Mouse (Mus musculus): ENCODE data around the gene Olfr1243. TPM values are rescaled to one million over a fixed set of nuclear protein-coding genes. Genes with fewer than 3 reads are reported as not detected.

Olfr1243 gene
- polyA plus RNA-seq (2015; fragmentation: Nextera tagmentation; extraction: Ambion mirVana), result not detected in 2 replicates

GRCm38 (mm10) chr2:89531387-89531786, at the start of gene Olfr1243:
Gene Olfr1243 (minus strand): TSS chr2:89531487.

GRCm38 (mm10) chr2:89578347-89578746, 47.1 kb upstream of the Olfr1243 start, which contains the start of gene Olfr1245:
Gene Olfr1245 (minus strand): TSS chr2:89578447.

GRCm38 (mm10) chr2:89498235-89498634, 33.1 kb downstream of the Olfr1243 start, which contains the start of gene Olfr1242:
Gene Olfr1242 (minus strand): TSS chr2:89498335.

DNA sequence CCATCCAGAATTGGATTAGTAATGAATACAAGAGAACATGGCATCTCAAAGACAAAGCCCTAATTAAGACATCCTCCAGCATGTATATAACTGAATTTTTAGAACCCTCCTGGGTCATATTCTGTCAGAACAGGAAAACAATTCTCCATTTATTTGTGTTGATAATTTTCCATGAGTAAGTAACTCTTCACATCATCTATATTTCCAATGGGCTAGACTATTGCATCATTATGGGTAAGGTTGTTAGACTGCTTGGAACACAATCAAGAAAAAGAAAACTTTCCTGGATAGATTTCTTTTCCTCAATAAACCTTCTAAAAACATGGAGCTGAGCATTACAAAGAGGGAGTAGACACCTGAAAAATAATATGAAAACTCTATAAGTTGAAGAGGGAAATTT, 44.3 kb downstream of the Olfr1243 start, which contains the start of gene Olfr1241:
Olfr1241 (minus strand) TSS at position 101 of the 400 bp plus-strand sequence.

Other genes starting within 250 kb of the Olfr1243 start
- not detected in 2 replicates for gene Olfr1229, start 243.5 kb downstream of the Olfr1243 start, polyA plus RNA-seq (2015; fragmentation: Nextera tagmentation; extraction: Ambion mirVana)
- not detected in 2 replicates for gene Olfr1230, start 234.2 kb downstream of the Olfr1243 start, polyA plus RNA-seq (2015; fragmentation: Nextera tagmentation; extraction: Ambion mirVana)
- gene Olfr1231, start 224.4 kb downstream of the Olfr1243 start, polyA plus RNA-seq (2015; fragmentation: Nextera tagmentation; extraction: Ambion mirVana), result not detected in 2 replicates
- not detected in 2 replicates for gene Olfr1232, start 201.8 kb downstream of the Olfr1243 start, polyA plus RNA-seq (2015; fragmentation: Nextera tagmentation; extraction: Ambion mirVana)
- gene Olfr1233, start 189.1 kb downstream of the Olfr1243 start, polyA plus RNA-seq (2015; fragmentation: Nextera tagmentation; extraction: Ambion mirVana), result not detected in 2 replicates
- gene Olfr1234, start 166.6 kb downstream of the Olfr1243 start, polyA plus RNA-seq (2015; fragmentation: Nextera tagmentation; extraction: Ambion mirVana), result not detected in 2 replicates
- gene Olfr1238, start 121.8 kb downstream of the Olfr1243 start, polyA plus RNA-seq (2015; fragmentation: Nextera tagmentation; extraction: Ambion mirVana), result not detected in 2 replicates
- not detected in 2 replicates for gene Olfr1239, start 111.1 kb downstream of the Olfr1243 start, polyA plus RNA-seq (2015; fragmentation: Nextera tagmentation; extraction: Ambion mirVana)
- not detected in 2 replicates for gene Olfr1240, start 88.5 kb downstream of the Olfr1243 start, polyA plus RNA-seq (2015; fragmentation: Nextera tagmentation; extraction: Ambion mirVana)
- gene Olfr1241, start 44.4 kb downstream of the Olfr1243 start, polyA plus RNA-seq (2015; fragmentation: Nextera tagmentation; extraction: Ambion mirVana), result not detected in 2 replicates
- not detected in 2 replicates for gene Olfr1242, start 33.2 kb downstream of the Olfr1243 start, polyA plus RNA-seq (2015; fragmentation: Nextera tagmentation; extraction: Ambion mirVana)
- gene Olfr1245, start 47.0 kb upstream of the Olfr1243 start, polyA plus RNA-seq (2015; fragmentation: Nextera tagmentation; extraction: Ambion mirVana), result not detected in 2 replicates
- gene Olfr1246, start 61.7 kb upstream of the Olfr1243 start, polyA plus RNA-seq (2015; fragmentation: Nextera tagmentation; extraction: Ambion mirVana), result not detected in 2 replicates
- gene Olfr1247, start 82.6 kb upstream of the Olfr1243 start, polyA plus RNA-seq (2015; fragmentation: Nextera tagmentation; extraction: Ambion mirVana), result not detected in 2 replicates
- gene Olfr1248, start 86.8 kb upstream of the Olfr1243 start, polyA plus RNA-seq (2015; fragmentation: Nextera tagmentation; extraction: Ambion mirVana), result not detected in 2 replicates
- gene Olfr1249, start 103.5 kb upstream of the Olfr1243 start, polyA plus RNA-seq (2015; fragmentation: Nextera tagmentation; extraction: Ambion mirVana), result not detected in 2 replicates
- not detected in 2 replicates for gene Olfr1250, start 130.0 kb upstream of the Olfr1243 start, polyA plus RNA-seq (2015; fragmentation: Nextera tagmentation; extraction: Ambion mirVana)
- gene Olfr1251, start 140.4 kb upstream of the Olfr1243 start, polyA plus RNA-seq (2015; fragmentation: Nextera tagmentation; extraction: Ambion mirVana), result not detected in 2 replicates
- gene Olfr1252, start 193.5 kb upstream of the Olfr1243 start, polyA plus RNA-seq (2015; fragmentation: Nextera tagmentation; extraction: Ambion mirVana), result not detected in 2 replicates
- gene Olfr1253, start 225.6 kb upstream of the Olfr1243 start, polyA plus RNA-seq (2015; fragmentation: Nextera tagmentation; extraction: Ambion mirVana), result not detected in 2 replicates

Data from skeletal muscle tissue, postnatal 0 days (tissue).